Mouse (Mus musculus) Muller cell, postnatal 12 days (primary cell): ENCODE measurements around the gene Tmco5.
"Not testable (repeated sequence)": the region's sequence is repeated elsewhere in the genome, so short reads cannot be mapped to it uniquely, and the experiment has no call there.

Experiments
- DNase-seq: peaks from one replicate; pipeline ENCODE4 v3.0.0-alpha.2; 2015; ENCODE audit errors: inconsistent ontology term

The Tmco5 gene

DNA sequence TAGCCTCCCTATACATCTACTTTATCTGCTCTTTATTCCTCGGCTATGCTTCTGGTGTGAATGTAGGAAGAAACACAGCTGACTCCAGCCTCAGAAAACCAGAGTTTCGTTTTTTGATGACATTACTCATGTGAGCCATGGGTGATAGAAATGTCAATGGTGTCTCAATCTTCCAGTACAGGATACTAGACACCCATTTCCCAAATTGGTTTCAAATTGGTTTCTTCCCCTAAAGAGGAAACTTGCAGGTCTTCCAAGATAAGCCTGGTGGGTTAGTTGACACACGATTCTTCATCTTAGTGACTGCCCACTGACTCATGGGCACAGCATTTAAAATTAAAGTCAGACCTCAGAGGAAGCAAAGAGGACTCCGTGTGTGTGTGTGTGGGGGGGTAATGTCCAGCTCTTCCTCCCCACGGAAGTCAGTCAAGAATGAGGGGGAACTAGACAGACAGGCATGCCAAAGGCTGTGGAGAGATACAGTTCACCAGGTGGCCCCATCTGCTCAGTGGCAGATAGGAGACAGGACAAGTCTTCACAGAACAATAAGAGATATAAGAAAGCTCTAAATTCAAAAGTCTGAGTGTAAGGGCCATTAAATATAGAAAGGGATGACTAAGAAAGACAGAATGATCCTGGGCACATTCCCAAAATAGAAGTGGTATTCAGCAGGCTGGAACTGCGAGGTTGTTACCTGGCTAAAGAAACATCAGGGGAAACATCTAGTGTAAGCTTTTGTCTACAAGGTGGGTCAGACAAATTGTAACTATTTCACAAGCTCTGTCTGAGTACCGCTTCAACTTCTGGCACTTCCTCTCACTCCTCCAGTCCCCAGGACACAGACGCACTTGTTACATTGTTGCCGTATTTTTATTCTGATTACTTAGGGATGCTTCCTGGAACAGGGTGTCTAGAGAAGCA lies 44.3 kb downstream of the Tmco5 start:
- no peak for DNase-seq

- DNase-seq = no peak
Measured at GRCm38 (mm10) chr2:116923684-116924083, 45.2 kb downstream of the Tmco5 start.

- no peak for DNase-seq
Measured at GRCm38 (mm10) chr2:116924292-116924691, 45.8 kb downstream of the Tmco5 start.

DNA sequence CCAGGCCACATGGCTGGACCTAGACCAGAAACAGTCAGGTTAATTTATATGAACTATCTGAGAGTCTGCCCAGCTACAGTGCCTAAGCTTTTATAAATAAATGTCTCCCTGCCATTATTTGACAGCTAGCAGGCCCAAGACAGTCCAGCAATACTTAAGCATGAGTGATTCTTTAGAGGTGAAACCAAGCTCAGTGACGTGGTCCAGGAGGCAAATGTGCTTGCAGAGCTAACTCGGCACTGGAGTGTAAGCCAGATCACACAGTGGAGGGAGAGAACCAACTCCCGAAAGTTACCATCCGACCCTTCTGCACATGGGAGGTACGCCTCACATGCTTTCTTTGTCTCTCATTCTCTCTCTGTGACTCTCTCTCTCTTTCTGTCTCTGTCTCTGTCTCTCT lies 46.7 kb downstream of the Tmco5 start:
- peak; percentile 21 for DNase-seq

GRCm38 (mm10) chr2:116932218-116932617 lies 53.7 kb downstream of the Tmco5 start:
- no peak for DNase-seq

GRCm38 (mm10) chr2:116934236-116934635 lies 55.7 kb downstream of the Tmco5 start:
- DNase-seq = not testable (repeated sequence)

DNA sequence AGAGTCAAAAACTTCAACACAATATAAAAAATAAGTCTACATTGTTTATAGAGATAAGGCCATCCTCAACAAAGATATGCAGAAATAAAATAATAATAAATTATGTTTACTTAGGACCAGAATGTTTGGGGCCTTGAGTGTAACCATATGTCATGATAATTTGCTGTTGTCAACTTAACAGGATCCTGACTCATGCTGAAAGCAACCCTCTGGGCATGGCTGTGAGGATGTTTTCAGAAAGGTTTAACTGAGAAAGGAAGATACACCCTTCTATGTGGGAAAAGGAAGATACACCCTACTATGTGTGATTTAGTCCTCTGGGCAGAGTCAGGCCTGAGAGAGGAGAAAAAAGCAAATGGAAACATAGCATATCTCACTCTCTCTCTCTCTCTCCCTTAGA lies 56.3 kb downstream of the Tmco5 start:
- DNase-seq = no peak

GRCm38 (mm10) chr2:116936371-116936770 lies 57.9 kb downstream of the Tmco5 start:
- DNase-seq = no peak

DNA sequence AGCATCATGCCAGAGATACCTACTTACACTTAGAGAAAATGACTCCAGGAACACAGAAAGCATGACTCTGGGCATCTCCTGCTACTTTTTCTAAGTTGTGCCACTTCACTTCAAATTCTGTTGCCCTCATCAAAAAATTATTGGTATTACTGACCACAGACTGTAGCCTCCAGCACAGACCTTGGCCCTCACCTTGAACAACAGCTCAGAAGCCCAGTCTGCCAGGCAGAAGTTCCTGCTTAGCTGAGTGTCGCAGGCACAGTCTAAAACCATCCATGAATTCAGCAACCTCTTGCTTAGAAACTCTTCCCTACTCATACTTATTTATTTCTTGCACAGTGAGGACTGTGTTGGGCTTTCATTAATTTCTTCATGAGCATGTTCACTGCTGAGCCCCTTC lies 58.7 kb downstream of the Tmco5 start:
- no peak for DNase-seq

- DNase-seq = peak; percentile 24
Measured at GRCm38 (mm10) chr2:116941816-116942215, 63.3 kb downstream of the Tmco5 start.
